Mouse (Mus musculus): ENCODE measurements at regions not wholly inside any gene's neighbourhood (a gene's known extent, or its start where the extent isn't known, plus 50 kb on each side); places are given as distances from the start of the nearest gene placed in this dataset.

- no peak for DNase-seq
Measured at GRCm38 (mm10) chr2:101371834-101372493, 252.6 kb upstream of the Rag2 start.

GRCm38 (mm10) chr2:101380595-101380994 is 243.9 kb upstream of the Rag2 start:
- no peak for DNase-seq

- no peak for DNase-seq
Measured at GRCm38 (mm10) chr2:101415002-101415401, 209.5 kb upstream of the Rag2 start.

- no peak for DNase-seq
Measured at GRCm38 (mm10) chr2:101416702-101417101, 207.8 kb upstream of the Rag2 start.

- DNase-seq = no peak
Measured at GRCm38 (mm10) chr2:101433141-101433895, 191.2 kb upstream of the Rag2 start.

GRCm38 (mm10) chr2:101440231-101440630 is 184.3 kb upstream of the Rag2 start:
- DNase-seq = no peak

GRCm38 (mm10) chr2:101441081-101441630 is 183.4 kb upstream of the Rag2 start:
- no peak for DNase-seq

- DNase-seq = no peak
Measured at GRCm38 (mm10) chr2:101455591-101455990, 168.9 kb upstream of the Rag2 start.

GRCm38 (mm10) chr2:101458959-101459358 is 165.6 kb upstream of the Rag2 start:
- no peak for DNase-seq

- DNase-seq = peak; percentile 82
Measured at GRCm38 (mm10) chr2:101462450-101462849, 162.1 kb upstream of the Rag2 start.

- peak; percentile 43 for DNase-seq
Measured at GRCm38 (mm10) chr2:101464291-101465140, 160.0 kb upstream of the Rag2 start.

GRCm38 (mm10) chr2:101470569-101471100 is 153.9 kb upstream of the Rag2 start:
- DNase-seq = no peak

GRCm38 (mm10) chr2:101472449-101473115 is 151.9 kb upstream of the Rag2 start:
- peak; percentile 88 for DNase-seq

- DNase-seq = no peak
Measured at GRCm38 (mm10) chr2:101473116-101473485, 151.4 kb upstream of the Rag2 start.

- DNase-seq = no peak
Measured at GRCm38 (mm10) chr2:101476862-101477261, 147.7 kb upstream of the Rag2 start.

GRCm38 (mm10) chr2:101490207-101490606 is 134.3 kb upstream of the Rag2 start:
- DNase-seq = no peak

- no peak for DNase-seq
Measured at GRCm38 (mm10) chr2:101491762-101492161, 132.8 kb upstream of the Rag2 start.

GRCm38 (mm10) chr2:101508116-101508515 is 116.4 kb upstream of the Rag2 start:
- no peak for DNase-seq

Data from cerebellum, adult 8-10 months (tissue).